In genomic region chr14:38847091-38847490, GRCm38 (mm10) we compare ENCODE assay signal across 15 mouse cellular contexts.
DNase-seq lines count a peak whose midpoint lies in the region.
"Had no signal": no experiment of that assay in that cellular context is flagged by ENCODE, and none has a peak within 500 bp of the region (broad histone marks: within the 10 kb centered on the region; RNA-seq: fewer than 3 reads in every experiment).

No protein-coding gene starts in this region.

- DNase-seq in frontal cortex, adult 2 months (ENCODE audit: extremely low spot score in 1 of 2, low spot score in 1 of 2) = peak; percentile 43 to 78
- DNase-seq in frontal cortex, postnatal 14 days (ENCODE audit: low spot score in 2 of 2) = no peak
- peak; percentile 25 to 35 for DNase-seq in right cerebral cortex, postnatal 10 days (ENCODE audit: low spot score in 2 of 2)
- no peak for DNase-seq in right cerebral cortex, postnatal 14 days
- DNase-seq in layer of hippocampus, adult 9-11 months = peak; percentile 69
- DNase-seq in heart, adult 11 months = no peak
- DNase-seq in T-cell, adult 2 months (ENCODE audit: low spot score) = no peak
- DNase-seq in c-Kit-positive CD71-positive TER-119-positive erythroid progenitor cells, embryonic 14.5 days (ENCODE audit: low spot score) = no peak
- DNase-seq: adrenal gland, postnatal 36 days; gastrocnemius, adult 2 months; heart, postnatal 36 days; kidney, adult 2 months; kidney, postnatal 36 days; liver, embryonic 13.5 days; thymus, postnatal 4 days had no signal

Comparison
In these comparisons a context has a peak if more than half of its experiments do, and no peak if none do; other contexts are left out.
1. DNase-seq: peak in frontal cortex, adult 2 months (2 of 2), right cerebral cortex, postnatal 10 days (2 of 2) and layer of hippocampus, adult 9-11 months (single experiment); none in frontal cortex, postnatal 14 days (0 of 2), right cerebral cortex, postnatal 14 days (single experiment), heart, adult 11 months (single experiment), T-cell, adult 2 months (single experiment) and c-Kit-positive CD71-positive TER-119-positive erythroid progenitor cells, embryonic 14.5 days (single experiment).